Mouse (Mus musculus): ENCODE data around the gene Mrpl42.

GRCm38 (mm10) chr10:95536222-95536541, 34.4 kb upstream of the Mrpl42 start:
- TF ChIP-seq CTCF (IDR thresholded peaks at IDR 0.05; ENCODE audit: low read depth, low read length) (no peak), POLR2AphosphoS5 (IDR thresholded peaks at IDR 0.05; ENCODE audit: insufficient replicate concordance, low read depth, low read length) (no peak)
